Mouse (Mus musculus) urinary bladder, adult 2 months (tissue): ENCODE measurements around the gene Rdm1. TPM values are rescaled to one million over a fixed set of nuclear protein-coding genes. Genes with fewer than 3 reads are reported as not detected.

Experiments
- DNase-seq: peaks from one replicate; pipeline ENCODE4 v3.0.0; 2022; ENCODE audit warnings: low spot score
- polyA plus RNA-seq: library from polyadenylated mRNA; depleted of rRNA; stranded (reverse); fragments of >200 nt; gene quantifications from 2 replicates; pipeline ENCODE4 v1.2.3, GENCODE M21; 2012

The Rdm1 gene
- polyA plus RNA-seq, 1 experiment, result 37.5 TPM

DNA sequence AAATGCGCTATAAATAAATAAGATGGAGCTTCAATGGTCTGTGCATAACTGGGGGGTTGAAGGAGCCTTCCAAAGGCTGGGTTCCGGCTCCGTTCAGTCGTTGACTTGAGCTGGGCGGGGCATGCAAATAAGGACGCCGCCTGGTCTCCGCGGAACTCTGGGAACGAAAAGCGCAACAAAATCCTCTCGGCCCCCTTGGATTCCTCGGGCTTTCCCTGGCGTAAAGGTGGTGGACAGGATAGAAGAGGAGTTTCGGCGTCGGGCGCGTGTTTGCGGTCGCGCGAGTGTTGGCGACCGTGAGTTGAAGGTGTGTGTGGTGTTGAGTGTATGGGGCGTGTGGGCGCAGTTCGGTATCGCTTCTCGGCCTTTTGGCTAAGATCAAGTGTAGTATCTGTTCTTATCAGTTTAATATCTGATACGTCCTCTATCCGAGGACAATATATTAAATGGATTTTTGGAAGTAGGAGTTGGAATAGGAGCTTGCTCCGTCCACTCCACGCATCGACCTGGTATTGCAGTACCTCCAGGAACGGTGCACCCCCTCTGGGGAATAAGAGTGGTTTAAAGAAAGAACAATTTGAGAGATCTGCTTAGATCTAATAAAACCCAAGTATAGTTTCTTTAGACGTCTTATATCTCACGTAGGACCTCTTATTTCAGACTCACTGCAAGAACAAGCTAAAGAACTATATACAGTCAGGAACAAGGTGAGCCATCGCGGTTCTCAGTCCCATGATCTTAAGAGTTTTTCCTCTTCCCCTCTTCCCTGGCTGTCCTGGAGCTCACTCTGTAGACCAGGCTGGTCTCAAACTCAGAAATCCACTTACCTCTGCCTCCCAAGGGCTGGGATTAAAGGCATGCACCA is 31.1 kb downstream of the Rdm1 start:
- DNase-seq, result peak; percentile 77

DNA sequence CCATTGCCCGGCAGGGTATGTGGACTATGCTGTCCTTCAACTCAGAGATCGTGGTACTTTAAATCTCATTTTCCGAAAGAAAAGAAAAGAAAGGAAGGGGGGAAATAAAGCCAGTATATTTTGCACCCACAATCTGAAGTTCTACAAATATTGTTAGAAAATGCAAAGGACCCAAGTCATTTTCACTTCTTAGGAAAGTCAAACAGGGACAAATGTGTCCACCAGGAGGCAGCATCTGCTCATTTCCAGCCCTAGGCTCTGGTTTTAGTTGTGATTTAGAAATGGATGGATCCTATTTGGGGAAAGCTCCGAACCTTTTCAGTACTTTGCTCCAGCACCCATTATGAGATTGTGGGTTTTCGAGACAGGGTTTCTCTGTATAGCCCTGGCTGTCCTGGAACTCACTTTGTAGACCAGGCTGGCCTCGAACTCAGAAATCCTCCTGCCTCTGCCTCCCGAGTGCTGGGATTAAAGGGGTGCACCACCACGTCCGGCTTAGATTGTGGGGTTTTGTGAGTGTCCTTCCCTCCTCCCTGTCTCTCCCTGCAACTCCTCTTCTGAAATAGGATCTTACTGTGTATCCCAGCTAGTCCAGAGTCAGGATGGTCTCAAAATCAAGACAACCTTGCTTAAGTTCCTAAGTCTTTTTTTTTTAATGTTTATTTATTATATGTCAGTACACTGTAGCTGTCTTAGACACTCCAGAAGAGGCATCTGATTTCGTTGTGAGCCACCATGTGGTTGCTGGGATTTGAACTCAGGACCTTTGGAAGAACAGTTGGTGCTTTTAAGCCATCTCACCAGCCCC is 32.0 kb downstream of the Rdm1 start:
- DNase-seq, result no peak

DNA sequence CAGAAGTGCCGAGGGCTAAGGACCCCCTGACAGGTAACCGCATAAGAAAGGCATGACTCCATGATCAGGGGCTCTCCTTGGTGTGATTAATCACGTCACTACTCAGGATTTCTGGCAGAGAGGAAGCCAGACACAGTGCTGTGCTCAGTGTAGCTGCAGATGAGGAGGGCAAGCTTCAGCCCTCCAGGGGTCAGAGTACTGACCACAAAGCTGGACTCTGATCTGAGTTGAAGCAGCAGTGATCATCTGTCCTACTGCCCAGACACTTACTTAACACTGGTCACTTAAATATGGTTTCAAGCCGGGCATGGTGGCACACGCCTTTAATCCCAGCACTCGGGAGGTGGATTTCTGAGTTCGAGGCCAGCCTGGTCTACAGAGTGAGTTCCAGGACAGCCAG is 34.2 kb downstream of the Rdm1 start:
- no peak for DNase-seq

DNA sequence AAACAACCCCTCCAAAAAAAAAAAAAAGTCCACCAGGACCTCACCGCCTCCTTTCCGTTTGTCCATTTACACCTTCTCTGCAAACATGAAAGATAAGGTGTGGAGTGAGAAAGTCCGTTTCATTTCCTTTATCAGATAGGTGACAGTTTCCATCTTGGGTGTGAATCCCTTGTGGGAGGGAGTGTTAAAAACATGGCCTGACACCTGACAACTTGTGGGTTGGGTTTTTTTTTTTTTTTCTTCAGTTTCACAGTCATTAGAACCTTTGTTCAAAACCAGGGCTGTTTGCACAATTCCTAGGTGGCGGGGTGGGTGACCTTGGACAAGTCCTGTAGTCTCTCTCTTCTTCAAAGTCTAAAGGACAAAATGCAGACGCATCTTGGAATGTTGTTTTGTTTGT is 34.8 kb downstream of the Rdm1 start:
- no peak for DNase-seq

DNA sequence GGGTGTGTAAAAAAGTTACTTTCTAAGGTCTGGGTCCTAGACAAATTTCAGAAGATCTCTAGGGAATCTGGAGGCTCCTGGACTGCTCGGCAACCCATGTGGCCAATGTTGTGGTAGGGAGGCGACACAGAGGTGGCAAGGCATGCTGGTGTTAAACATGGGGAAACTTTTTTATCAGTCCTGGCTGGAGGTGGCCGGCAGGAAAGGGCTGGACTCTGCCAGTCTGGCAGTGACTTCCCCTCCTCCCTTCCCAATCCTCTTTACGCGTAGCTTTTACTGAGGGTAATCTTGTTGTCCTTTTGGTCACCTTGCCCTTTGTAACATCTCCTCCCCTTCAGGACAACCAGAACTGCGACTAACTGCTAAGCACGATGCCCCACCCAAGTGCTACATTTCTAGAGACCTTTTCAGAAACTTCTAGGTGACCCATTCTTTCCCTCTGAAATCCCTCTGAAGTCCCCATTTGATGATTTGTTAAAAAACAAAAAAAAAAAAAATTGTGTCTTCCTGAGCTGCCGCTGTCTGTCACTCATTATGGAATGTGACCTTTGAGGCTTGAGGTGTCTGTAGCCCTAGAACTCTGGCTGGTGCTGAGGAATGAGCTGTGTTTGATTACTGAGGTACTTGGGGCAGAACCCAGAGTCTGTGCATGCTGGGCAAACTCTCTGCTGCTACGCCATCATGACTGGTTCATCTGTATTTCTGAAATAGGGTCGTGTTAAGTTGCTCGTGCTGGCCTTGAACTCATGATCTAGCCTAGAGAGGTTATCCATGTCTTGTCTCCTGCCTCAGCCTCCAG is 36.4 kb downstream of the Rdm1 start:
- no peak for DNase-seq

DNA sequence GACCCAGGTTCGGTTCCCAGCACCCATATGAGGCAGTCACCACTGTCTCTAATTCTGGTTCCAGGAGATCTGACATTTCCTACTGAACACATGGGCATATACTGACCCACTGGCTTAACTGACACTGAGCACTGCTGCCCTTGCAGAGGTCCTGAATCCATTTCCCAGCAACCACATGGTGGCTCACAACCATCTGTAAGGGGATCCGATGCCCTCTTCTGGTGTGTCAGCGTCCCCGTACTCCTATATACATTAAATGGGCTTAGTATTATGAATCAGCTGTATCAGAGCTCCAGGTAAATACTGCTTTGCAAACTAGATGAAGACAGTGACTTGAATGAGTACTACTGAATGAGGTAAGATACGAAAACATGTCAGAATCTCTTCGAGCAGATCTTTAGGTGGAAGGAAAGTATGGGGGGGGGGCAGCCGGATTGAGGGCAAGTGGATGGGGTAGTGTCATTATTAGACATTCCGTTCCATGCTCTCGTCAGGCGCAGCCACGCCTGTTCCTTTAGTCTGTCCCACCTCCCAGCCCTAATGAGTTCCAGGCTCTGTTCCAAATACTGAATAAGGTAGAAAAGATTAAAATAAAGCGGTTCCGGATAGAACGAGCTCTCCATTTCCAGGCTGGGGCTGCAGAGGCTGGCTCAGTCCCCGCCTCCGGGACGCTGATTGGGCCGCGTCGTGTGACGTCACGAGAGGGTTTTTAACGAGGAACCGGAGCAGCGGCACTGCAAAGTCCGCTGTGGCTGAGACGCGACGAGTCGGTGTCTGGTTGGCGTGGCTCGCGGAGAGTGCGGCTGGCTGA is 38.0 kb downstream of the Rdm1 start, which contains the start of gene Arl4d:
Gene Arl4d, plus strand, starts transcription at position 717 of the 811 bp plus-strand sequence.
- peak; percentile 92 for DNase-seq

DNA sequence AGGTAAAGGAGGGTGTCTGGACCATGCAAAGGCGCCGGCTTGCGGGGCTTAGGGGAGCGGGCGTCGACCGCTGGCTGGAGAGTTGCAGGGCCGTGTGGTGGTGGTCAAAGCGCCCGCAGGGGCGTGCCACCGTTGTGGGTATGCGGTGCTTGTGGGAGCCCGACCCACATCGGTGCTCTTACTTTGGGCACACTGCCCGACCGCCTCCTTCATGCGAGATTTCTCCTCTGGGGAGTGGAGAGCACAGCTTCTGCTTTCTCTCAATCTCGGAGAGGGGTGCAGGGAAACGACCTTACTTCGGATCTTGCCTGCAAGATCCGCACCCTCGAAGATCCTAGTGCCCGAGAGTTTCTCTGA is 38.6 kb downstream of the Rdm1 start:
- no peak for DNase-seq

DNA sequence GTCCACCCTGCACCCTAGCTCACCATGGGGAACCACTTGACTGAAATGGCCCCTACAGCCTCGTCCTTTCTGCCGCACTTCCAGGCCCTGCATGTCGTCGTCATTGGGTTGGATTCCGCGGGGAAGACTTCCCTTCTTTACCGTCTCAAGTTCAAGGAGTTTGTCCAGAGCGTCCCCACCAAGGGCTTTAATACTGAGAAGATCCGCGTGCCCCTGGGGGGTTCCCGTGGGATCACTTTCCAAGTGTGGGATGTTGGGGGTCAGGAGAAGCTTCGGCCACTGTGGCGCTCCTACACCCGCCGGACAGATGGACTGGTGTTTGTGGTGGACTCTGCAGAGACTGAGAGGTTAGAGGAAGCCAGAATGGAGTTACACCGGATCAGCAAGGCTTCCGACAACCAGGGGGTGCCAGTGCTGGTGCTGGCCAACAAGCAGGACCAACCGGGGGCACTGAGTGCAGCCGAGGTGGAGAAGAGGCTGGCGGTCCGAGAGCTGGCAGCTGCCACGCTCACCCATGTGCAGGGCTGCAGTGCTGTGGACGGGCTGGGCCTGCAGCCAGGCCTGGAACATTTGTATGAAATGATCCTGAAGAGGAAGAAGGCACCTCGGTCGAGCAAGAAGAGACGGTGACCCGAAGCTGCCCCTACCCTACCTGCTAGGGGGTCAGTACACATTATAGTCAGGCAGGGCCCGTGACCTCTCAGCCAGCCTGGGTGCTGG is 39.8 kb downstream of the Rdm1 start:
- no peak for DNase-seq

DNA sequence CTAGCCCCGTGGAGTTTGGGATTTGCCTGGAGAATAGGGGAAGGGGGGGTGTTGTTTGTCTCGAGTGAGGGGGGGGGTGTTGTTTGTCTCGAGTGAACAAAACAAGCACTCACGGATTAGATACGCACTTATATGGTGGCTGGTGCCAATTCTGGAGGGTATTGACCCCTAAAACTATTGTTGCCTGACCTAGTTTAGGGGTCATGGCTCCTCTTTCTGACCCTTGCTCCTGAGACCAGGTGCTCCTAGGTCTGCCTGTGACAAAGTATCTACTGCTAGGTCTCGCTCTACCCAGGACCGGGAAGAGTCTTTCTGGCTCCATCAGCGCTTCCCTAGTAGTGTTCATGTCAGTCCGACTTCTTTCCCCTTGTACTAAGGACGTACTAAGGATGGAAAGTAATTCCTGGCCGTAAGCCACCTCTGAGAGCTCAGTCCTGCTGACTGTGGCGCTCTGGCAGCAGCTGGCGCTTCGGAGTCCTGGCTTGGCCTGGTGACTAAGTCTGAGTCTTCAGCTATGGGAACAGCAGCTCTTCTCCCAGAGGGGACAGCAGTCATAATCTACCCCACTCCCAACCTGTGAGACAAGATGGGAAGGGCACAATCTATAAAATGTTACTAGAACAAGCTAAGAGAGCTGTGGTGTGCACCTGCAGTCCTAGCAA is 41.0 kb downstream of the Rdm1 start:
- no peak for DNase-seq

DNA sequence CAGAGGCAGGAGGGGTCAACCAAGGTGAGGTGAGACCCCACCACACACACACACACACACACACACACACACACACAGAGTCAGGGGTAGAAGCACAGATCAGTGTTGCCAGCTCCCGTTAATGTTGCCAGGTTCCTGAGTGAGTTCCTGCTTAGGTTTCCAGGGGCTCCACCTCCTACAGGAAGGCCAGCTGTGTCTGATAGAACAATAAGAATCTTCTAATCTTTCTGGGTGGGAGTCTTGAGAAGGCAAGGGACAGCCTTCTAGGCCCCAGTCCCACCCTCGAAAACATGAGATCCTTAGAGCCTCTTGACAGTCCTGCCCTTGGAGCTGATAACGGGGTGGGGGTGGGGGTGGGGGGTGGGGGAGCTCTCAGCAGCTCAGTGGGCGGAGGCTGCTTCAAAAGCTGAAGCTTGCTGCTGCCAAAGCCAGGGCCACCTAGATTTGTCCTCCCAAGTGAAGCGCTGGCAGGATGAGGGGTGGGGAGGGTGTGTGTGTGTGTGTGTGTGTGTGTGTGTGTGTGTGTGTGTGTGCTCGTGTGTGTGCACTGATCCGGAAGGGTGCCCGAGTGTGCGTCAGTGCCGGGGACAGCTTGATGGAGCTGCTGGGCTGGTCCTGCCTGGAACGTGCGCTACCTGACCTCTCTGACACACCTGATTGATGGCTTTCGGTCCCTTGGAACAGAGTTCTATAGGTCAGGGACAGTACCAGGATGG is 41.7 kb downstream of the Rdm1 start:
- no peak for DNase-seq

DNA sequence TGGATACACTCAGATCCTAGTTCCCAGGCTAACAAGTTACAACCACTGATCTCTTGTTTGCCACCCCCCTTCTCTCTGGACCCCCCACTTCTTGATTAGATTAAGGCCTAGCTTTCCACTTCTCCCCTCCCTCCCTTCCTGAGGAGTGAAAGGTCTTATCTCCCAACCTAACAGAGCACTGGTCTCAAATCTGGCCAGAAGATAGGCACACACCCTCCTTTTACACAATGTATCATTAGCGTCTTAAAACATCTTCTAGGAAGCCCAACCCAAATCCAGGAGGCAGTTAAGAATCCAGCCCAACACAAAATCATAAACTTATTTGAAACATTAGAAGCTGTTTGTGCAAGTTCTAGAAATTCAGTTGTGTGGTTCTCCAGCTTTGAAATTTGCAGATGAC is 43.3 kb downstream of the Rdm1 start:
- DNase-seq, result no peak

DNA sequence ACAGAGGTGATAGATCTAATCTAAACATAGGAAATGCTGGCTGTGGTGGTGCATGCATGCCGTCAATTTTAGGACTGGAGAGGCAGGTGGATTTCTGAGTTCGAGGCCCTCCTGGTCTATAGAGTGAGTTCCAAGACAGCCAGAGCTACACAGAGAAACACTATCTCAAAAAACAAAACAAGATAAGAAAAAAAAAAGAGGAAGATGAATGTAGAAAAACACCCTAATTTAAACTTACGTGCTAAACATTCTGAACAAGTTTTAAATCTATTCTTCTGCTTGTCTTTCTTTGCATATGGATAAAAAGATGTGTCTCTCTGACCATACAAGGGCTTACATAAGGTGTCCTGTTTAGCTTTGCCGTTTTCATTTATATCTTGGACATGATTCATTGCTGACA is 44.3 kb downstream of the Rdm1 start:
- no peak for DNase-seq

DNA sequence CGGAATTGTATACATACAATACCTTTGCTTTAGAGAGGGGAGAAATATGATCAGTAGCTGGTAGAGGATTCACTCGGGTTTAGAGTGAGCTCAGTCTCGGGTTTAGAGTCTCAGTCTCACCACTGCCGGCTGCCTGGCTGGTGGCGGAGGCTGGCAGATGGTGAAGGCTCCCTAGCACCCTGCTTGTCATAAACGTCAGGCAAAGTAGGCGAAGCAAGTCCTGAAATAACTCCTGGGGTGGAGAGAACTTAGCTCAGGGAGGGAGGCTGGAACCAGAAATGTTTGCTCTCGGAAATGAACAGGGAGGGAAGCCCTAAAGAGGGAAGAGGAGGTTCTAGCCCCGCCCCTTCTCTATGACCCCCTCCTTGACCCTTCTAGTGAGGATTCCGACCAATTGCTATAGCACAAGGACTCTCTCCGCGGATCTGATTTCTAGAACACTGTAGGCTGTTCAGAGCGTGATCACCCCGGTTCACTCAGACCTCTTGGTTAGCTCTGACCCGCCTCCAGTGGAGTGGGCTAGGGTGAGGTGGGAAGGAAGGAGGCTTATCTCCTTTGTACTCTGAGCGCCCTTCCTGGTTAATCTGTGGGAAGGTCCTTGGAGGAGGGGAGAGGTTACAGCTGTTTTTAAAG is 46.1 kb downstream of the Rdm1 start:
- no peak for DNase-seq

DNA sequence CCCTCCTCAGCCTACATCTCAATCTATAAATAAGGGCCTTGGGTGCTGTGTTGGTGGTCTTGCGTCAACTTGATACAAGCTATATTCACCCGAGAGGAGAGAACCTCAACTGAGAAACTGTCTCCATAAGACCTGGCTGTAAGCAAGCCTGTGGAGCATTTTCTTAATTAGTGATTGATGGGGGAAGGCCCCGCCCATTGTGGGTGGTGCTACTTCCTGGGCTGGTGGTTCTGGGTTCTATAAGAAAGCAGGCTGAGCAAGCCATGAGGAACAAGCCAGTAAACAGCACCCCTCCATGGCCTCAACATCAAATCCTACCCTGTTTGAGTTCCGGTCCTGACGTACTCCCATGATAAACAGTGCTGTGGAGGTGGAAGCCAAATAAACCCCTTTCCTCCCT is 47.1 kb downstream of the Rdm1 start:
- DNase-seq, result no peak

DNA sequence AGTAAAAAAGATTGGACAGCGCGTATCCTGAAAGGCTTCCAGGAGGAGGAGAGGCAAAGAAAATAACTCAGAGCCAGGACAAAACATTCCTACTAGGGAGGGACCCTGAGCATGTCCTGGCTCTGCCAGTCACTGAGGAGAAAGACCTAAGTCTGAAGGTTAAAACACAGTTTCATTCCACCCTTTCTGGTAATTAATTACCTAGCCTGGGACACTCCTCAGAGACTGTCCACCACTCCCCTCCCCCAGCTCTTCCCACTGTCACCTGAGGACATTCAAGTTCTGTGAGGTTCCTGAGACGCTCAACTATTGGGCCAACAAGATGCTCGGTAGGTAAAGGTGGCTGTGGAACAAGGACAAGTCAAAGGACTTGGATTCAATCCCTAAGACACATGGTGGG is 48.4 kb downstream of the Rdm1 start:
- no peak for DNase-seq

DNA sequence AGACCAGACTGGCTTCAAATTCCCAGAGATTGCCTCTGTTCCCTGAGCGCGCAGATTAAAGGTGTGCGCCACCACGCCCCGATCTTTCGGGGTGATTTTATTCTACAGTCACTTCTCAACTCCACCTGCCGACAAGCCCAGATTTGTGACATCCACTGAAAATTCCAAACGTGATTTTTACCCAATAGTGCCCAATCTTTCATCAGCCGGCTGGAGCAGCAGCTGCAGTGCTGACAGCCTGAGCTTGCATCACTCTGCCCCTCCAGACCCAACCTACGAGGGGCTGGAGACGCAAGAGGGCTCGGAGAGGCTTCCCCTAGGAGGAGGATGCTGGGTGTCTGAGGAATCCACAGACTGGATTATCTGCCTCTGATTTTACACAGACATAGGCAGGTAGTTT is 50.7 kb downstream of the Rdm1 start:
- no peak for DNase-seq

DNA sequence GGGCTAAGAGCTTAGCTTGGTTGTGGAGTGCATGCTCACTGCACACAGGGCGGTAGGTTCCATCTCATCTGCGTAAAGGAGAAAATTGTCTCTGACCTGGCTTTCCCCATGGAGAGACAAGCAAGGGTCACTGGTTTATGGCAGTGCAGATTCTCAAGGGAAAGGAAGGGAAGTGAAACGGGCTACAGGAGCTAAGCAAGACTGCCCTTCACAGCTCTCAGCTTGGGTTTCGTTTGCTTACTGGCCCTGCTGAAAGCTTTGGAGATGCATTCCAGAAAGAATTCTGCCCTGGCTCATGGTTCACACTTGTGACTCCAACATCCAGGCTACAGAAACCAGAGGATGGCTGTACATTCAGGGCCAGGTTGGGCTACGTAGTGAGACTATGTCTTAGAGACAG is 51.8 kb downstream of the Rdm1 start:
- DNase-seq, result no peak

DNA sequence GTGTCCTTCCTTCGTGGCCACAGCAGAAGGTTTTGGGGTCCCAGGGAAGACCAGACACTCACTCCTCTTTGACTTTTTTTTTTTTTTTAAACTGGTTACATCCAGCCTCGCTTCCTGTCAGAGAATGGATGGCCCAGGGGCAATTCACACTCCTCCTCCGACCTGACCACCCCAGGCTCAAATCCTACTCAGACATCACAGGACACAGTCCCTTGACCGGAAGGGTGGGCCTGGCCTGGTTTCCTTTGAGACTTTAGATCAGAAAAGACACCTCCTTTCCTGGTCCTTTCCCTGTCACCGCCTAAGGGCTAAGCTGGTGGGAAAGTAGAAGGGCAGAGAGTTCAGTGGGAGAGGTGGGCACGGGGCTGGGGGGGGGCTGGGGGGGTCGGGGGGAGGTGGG is 52.9 kb downstream of the Rdm1 start:
- DNase-seq, result no peak
